Mouse (Mus musculus) stomach, postnatal 0 days (tissue): ENCODE measurements at regions not wholly inside any gene's neighbourhood (a gene's known extent, or its start where the extent isn't known, plus 50 kb on each side); places are given as distances from the start of the nearest gene placed in this dataset.

Experiments used
- CTCF ChIP-seq: IDR thresholded peaks from 2 replicates; pipeline ENCODE4 v1.5.1; 2016; ENCODE audit warnings: antibody characterized with exemption, low read depth, mild to moderate bottlenecking, moderate library complexity
- EP300 ChIP-seq: optimal IDR thresholded peaks from 2 replicates; pipeline ENCODE3; 2016; ENCODE audit warnings: antibody characterized with exemption

DNA sequence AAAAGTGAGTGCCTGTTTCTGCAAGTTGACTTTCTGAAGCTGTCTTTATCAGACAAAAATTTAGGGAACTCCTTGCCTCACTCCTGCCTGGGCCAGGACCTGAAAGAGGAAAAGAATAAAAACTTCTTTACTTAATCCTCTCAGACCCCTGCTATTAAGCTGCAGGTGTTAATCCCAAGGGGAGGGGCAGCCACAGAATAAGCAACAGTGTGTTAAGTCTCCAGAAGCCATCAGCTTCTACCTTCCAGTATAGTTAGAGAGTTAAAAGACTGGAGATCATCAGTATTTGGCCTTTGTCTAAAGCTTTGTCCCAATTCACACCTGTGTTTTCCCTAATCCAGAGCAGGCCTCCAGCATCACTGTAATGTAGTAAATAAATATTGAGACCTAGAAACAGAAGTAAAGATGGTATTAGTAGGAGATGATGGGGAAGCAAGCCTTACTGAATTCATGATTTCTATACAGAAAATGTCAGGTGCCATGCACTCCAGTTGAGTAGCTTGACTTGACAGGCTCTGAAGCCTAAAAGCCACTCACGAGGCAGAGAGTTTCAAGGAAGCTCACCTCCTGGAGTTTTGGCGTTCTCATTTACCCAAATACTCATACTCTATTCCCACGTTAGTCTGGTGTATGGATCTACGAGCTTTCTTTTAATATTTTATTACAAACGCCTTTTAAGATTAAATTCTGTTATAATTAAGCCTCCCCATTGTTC lies 308.1 kb upstream of the Dab2 start:
- TF ChIP-seq CTCF (no peak), EP300 (no peak)
